Mouse (Mus musculus) heart, embryonic 11.5 days (tissue): ENCODE measurements around the gene Prkca. TPM values are rescaled to one million over a fixed set of nuclear protein-coding genes. Genes with fewer than 3 reads are reported as not detected.

Source experiments
- ATAC-seq: fragments of 200-750 bp; cut with Nextera tagmentation; replicated peaks from 2 replicates; pipeline ENCODE4 v1.8.0; 2017; ENCODE audit warnings: moderate library complexity; ENCODE audit not compliant: insufficient number of reproducible peaks, low FRiP score, low TSS enrichment
- H3K27ac ChIP-seq: fragments of 300-500 bp; sonication (generic); 2 replicates; pipeline ENCODE4 v1.5.1; 2014; ENCODE audit warnings: mild to moderate bottlenecking, low read depth, low read length
- H3K27me3 ChIP-seq: fragments of 300-500 bp; sonication (generic); 2 replicates; pipeline ENCODE4 v1.6.1; 2014; ENCODE audit warnings: mild to moderate bottlenecking, low read length, mixed read lengths; ENCODE audit not compliant: control insufficient read depth, insufficient read depth
- H3K36me3 ChIP-seq: fragments of 300-500 bp; sonication (generic); 2 replicates; pipeline ENCODE4 v1.6.1; 2014; ENCODE audit warnings: mild to moderate bottlenecking, low read length, moderate library complexity, mixed read lengths; ENCODE audit not compliant: control insufficient read depth, insufficient read depth
- H3K4me1 ChIP-seq: fragments of 300-500 bp; sonication (generic); 2 replicates; pipeline ENCODE4 v1.6.1; 2014; ENCODE audit warnings: low read length; ENCODE audit not compliant: control insufficient read depth, insufficient read depth
- H3K4me2 ChIP-seq: fragments of 300-500 bp; sonication (generic); 2 replicates; pipeline ENCODE4 v1.6.1; 2014; ENCODE audit warnings: mild to moderate bottlenecking, moderate library complexity
- H3K4me3 ChIP-seq: fragments of 300-500 bp; sonication (generic); 2 replicates; pipeline ENCODE4 v1.5.1; 2014; ENCODE audit warnings: low read depth, low read length
- H3K9ac ChIP-seq: fragments of 300-500 bp; sonication (generic); 2 replicates; pipeline ENCODE4 v1.6.1; 2014; ENCODE audit warnings: mild to moderate bottlenecking, low read depth, low read length, moderate library complexity
- H3K9me3 ChIP-seq: fragments of 300-500 bp; sonication (generic); replicated peaks from 2 replicates; pipeline ENCODE4 v1.6.1; 2016; ENCODE audit warnings: low read length; ENCODE audit not compliant: control insufficient read depth
- WGBS: fragments of 180-500 bp; shearing (Covaris S2); extraction: QIAGEN DNeasy Blood & Tissue Kit; methylation state at CpG from one replicate; pipeline ENCODE4 v1.1.7; 2014; ENCODE audit not compliant: insufficient replicate concordance; 5-methylcytosine and 5-hydroxymethylcytosine counted together
- polyA plus RNA-seq: library from polyadenylated mRNA; unstranded; fragments of >200 nt; fragmentation: Nextera tagmentation; extraction: Ambion mirVana; gene quantifications from 2 replicates; pipeline ENCODE4 v1.2.1, GENCODE M21; 2014

Prkca gene
- polyA plus RNA-seq, 1 experiment from 2014 or later = 16.9 TPM

- no peaks in the 10 kb centered on the region for H3K27me3 ChIP-seq
- H3K4me2 ChIP-seq = no peak overlapping the region
- peak overlapping the region; percentile 61; the same call in 1 of the 2 replicates for H3K27ac ChIP-seq
- no peaks in the 10 kb centered on the region for H3K36me3 ChIP-seq
- no peaks in the 10 kb centered on the region for H3K9me3 ChIP-seq
- 32% methylated on average over 4 of the region's 4 CpGs for WGBS
- no peak overlapping the region for H3K9ac ChIP-seq
- no peak overlapping the region for H3K4me3 ChIP-seq
- ATAC-seq = 0 out of 2 replicates have a peak, but pooled peaks have one; percentile 22
- peaks cover 18% of the 10 kb centered on the region for H3K4me1 ChIP-seq
These were observed 208.1 kb downstream of the Prkca start for GRCm38 (mm10) chr11:108135407-108136159.

GRCm38 (mm10) chr11:108128593-108128992, 215.1 kb downstream of the Prkca start:
- H3K36me3 ChIP-seq = no peaks in the 10 kb centered on the region
- 41% methylated on average over 5 of the region's 5 CpGs for WGBS
- no peak overlapping the region for H3K4me2 ChIP-seq
- H3K27me3 ChIP-seq = no peaks in the 10 kb centered on the region
- peaks cover 8% of the 10 kb centered on the region for H3K4me1 ChIP-seq
- no peak for ATAC-seq
- H3K9me3 ChIP-seq = no peaks in the 10 kb centered on the region
- H3K4me3 ChIP-seq = no peak overlapping the region
- no peak overlapping the region for H3K9ac ChIP-seq
- H3K27ac ChIP-seq = no peak overlapping the region

- Histone ChIP-seq H3K27ac (no peak overlapping the region), H3K4me1 (peaks cover 11% of the 10 kb centered on the region), H3K36me3 (no peaks in the 10 kb centered on the region), H3K27me3 (no peaks in the 10 kb centered on the region), H3K9me3 (no peaks in the 10 kb centered on the region), H3K4me3 (no peak overlapping the region), H3K4me2 (no peak overlapping the region), H3K9ac (no peak overlapping the region)
- 58% methylated on average over 5 of the region's 5 CpGs for WGBS
- no peak for ATAC-seq
These were observed 215.8 kb downstream of the Prkca start for GRCm38 (mm10) chr11:108127908-108128307.

GRCm38 (mm10) chr11:108122486-108122885, 221.2 kb downstream of the Prkca start:
- Histone ChIP-seq H3K4me1 (peaks cover 6% of the 10 kb centered on the region), H3K36me3 (no peaks in the 10 kb centered on the region), H3K27me3 (no peaks in the 10 kb centered on the region), H3K9ac (no peak overlapping the region), H3K4me3 (no peak overlapping the region), H3K4me2 (no peak overlapping the region), H3K27ac (no peak overlapping the region), H3K9me3 (no peaks in the 10 kb centered on the region)
- ATAC-seq = no peak
- WGBS = 86% methylated on average over 7 of the region's 7 CpGs

- peaks cover 6% of the 10 kb centered on the region for H3K4me1 ChIP-seq
- no peaks in the 10 kb centered on the region for H3K36me3 ChIP-seq
- ATAC-seq = no peak
- no peaks in the 10 kb centered on the region for H3K9me3 ChIP-seq
- H3K9ac ChIP-seq = no peak overlapping the region
- H3K27me3 ChIP-seq = no peaks in the 10 kb centered on the region
- 79% methylated on average over 5 of the region's 5 CpGs for WGBS
- no peak overlapping the region for H3K4me3 ChIP-seq
- no peak overlapping the region for H3K4me2 ChIP-seq
- no peak overlapping the region for H3K27ac ChIP-seq
These were observed 223.0 kb downstream of the Prkca start for GRCm38 (mm10) chr11:108120708-108121107.

GRCm38 (mm10) chr11:108119785-108120184, 223.9 kb downstream of the Prkca start:
- H3K9me3 ChIP-seq = no peaks in the 10 kb centered on the region
- H3K4me2 ChIP-seq = no peak overlapping the region
- no peaks in the 10 kb centered on the region for H3K27me3 ChIP-seq
- H3K4me1 ChIP-seq = peaks cover 6% of the 10 kb centered on the region
- H3K27ac ChIP-seq = no peak overlapping the region
- no peak overlapping the region for H3K4me3 ChIP-seq
- no peak overlapping the region for H3K9ac ChIP-seq
- no peak for ATAC-seq
- WGBS = 77% methylated on average over 3 of the region's 3 CpGs
- no peaks in the 10 kb centered on the region for H3K36me3 ChIP-seq

- H3K27ac ChIP-seq = no peak overlapping the region
These were observed 224.9 kb downstream of the Prkca start for GRCm38 (mm10) chr11:108118814-108119213.

GRCm38 (mm10) chr11:108118221-108118620, 225.5 kb downstream of the Prkca start:
- Histone ChIP-seq H3K9ac (no peak overlapping the region), H3K27me3 (no peaks in the 10 kb centered on the region), H3K27ac (no peak overlapping the region), H3K4me1 (no peaks in the 10 kb centered on the region; the same call in 1 of the 2 replicates), H3K4me2 (no peak overlapping the region), H3K9me3 (no peaks in the 10 kb centered on the region), H3K4me3 (no peak overlapping the region), H3K36me3 (no peaks in the 10 kb centered on the region)
- ATAC-seq = no peak
- WGBS = 91% methylated on average over 5 of the region's 5 CpGs

More at GRCm38 (mm10) chr11:108118814-108119213, 224.9 kb downstream of the Prkca start:
- H3K27me3 ChIP-seq = no peaks in the 10 kb centered on the region
- H3K4me1 ChIP-seq = peaks cover 5% of the 10 kb centered on the region
- no peak for ATAC-seq
- no peaks in the 10 kb centered on the region for H3K36me3 ChIP-seq
- no peak overlapping the region for H3K4me2 ChIP-seq
- 69% methylated on average over 2 of the region's 2 CpGs for WGBS
- no peak overlapping the region for H3K9ac ChIP-seq
- H3K9me3 ChIP-seq = no peaks in the 10 kb centered on the region
- no peak overlapping the region for H3K4me3 ChIP-seq
